Mouse (Mus musculus): ENCODE data around the gene Faim. TPM values are rescaled to one million over a fixed set of nuclear protein-coding genes. Genes with fewer than 3 reads are reported as not detected.

Faim gene
- total RNA-seq, 2 experiments from 2014 or later, result 29.8 to 36.6 TPM

GRCm38 (mm10) chr9:99021751-99022150 is 35.6 kb downstream of the Faim start:
- intact Hi-C loops (cut with DNase I), result no loop called here
- no peak for DNase-seq (ENCODE audit: low spot score in 2 of 2)

DNA sequence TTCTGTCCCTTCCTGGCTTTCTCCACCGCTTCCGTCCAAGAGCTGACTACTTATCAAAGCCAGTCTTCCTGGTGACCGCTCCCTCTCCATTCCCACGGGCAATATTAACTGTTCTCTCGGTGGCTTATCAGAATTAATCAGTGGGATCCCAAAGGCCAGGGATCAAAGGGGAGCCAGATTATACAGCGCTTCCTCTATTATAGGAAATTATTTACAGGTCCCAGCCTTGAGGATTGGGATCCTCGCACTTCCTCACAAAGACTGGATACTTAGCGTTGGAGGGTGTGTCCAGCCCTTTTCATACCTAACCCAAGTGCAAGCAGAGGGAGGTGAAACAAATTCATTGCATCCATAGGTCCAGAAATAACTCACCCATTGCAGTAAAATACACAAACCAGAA is 45.9 kb downstream of the Faim start:
- no peak for DNase-seq (ENCODE audit: low spot score in 2 of 2)
- intact Hi-C loops (cut with DNase I), result no loop called here

DNA sequence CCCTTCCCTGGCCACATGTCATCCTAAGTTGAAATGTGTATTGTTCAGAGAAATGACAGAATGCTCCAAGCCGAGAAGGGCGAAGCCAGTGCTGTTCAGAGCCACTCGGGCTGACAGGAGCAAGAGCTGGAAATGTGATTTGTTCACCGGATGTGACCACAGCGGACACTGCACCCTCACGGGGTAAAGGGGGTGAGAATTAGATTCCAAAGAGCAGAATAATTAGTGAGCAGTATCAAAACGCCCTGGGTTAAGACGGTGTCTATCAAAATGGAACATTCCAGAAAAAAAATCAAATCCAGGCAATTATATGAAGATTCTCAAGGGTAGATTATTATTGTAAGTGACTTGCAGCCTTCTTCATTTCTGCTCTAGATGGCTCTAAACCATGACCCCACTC is 47.9 kb downstream of the Faim start:
- DNase-seq (ENCODE audit: low spot score in 2 of 2), result no peak
- intact Hi-C loops (cut with DNase I), result no loop called here

DNA sequence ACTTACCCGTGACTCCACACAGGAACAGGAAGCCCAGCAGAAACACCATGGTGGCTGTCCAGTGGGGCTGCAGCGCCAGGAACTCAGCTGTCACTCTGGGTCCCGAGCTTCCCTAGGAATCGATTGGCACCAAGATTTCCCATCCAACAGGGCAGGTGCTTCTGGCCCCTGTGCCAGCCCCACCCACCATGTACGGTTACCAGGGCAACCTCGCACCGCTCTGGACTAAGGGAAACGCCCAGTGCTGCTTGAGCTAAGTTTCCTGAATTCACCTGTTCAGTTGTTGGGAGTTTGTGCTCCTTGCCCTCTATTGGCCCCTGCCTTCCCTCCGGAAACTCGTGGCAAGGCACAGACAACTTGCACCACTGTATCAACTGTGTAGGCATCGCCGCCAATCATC is 49.4 kb downstream of the Faim start, which contains the start of gene Gm1123:
TSS of gene Gm1123 (minus strand) at position 141 of the 400 bp plus-strand sequence.
- intact Hi-C loops (cut with DNase I), result no loop called here

GRCm38 (mm10) chr9:99041994-99042393 is 55.8 kb downstream of the Faim start:
- intact Hi-C loops (cut with DNase I), result no loop called here
- DNase-seq (ENCODE audit: low spot score in 2 of 2), result no peak

More for the DNA sequence above, 49.4 kb downstream of the Faim start, which contains the start of gene Gm1123:
- no peak for DNase-seq (ENCODE audit: low spot score in 2 of 2)

DNA sequence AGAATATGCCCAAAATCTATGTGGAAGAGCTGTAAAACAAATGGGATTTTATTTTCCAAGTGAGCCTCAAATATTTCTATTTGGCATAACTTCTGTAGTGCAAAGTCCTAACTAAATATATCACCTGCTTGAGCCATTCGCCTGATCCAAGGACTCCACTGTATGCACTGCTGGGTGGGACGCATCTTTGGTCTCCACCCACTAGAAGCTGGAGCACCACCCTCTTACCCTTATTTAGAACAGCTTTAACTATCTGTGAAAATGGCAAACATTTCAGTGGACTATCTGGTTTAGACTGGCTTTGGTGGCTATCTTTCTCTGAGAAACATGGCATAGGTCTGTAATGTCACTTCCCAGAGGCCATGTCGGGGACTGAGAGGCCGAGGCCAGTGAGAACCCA is 56.5 kb downstream of the Faim start:
- intact Hi-C loops (cut with DNase I), result no loop called here

DNA sequence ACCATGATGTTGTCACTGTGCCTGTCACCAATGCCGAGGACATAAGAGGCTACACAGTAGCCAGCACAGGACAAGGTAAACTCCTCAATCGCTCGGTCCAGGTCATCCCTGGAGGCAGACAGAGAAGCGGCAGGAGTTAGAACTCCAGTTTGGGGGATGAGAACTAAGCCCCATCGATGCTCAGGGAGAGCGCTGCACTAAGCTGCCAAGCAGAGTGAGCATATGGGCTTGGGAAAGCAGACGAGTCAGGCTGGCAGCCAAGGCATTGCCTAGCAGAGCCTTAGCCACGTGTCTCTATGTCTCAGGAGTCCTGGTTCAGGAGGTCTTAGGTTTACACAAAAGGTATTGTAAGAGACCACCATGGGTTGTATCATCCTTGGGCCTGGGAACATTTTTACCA is 58.6 kb downstream of the Faim start:
- no peak for DNase-seq (ENCODE audit: low spot score in 2 of 2)
- intact Hi-C loops (cut with DNase I), result no loop called here

More for the DNA sequence above, 56.5 kb downstream of the Faim start:
- DNase-seq (ENCODE audit: low spot score in 2 of 2), result no peak

DNA sequence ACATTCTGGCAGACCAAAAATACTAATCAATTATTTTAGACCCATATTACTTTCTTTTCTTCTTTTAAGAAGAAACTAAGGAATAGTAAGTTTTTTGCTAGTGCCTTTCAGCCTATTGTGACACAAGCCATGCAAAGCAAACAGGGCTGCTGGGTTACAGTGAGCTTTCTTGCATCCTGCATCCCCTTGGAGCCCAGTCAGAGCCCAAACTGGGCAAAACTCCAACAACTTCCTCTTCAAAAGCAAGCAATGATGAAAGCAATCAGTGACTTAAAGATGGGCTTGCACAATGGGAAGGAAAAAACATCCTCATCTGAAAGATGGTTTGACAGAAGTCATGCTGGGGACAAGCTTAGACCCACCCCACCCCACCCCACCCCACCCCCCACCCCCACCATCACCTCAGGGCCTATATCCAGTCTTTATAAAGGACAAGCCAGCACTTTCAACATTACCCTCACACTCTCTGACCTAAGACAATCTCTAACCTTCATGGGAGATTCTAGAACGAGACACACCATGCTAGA is 62.6 kb downstream of the Faim start:
- no peak for DNase-seq (ENCODE audit: low spot score in 2 of 2)
- intact Hi-C loops (cut with DNase I), result no loop called here

- DNase-seq (ENCODE audit: low spot score in 2 of 2), result no peak
- intact Hi-C loops (cut with DNase I), result no loop called here
Measured at GRCm38 (mm10) chr9:99049760-99050159, 63.6 kb downstream of the Faim start.

Other genes starting within 250 kb of the Faim start
- not detected for gene Prr23a1, start 143.9 kb upstream of the Faim start, total RNA-seq (2021)
- not detected for gene Prr23a2, start 129.9 kb upstream of the Faim start, total RNA-seq (2021)
- not detected for gene Prr23a3, start 121.6 kb upstream of the Faim start, total RNA-seq (2021)
- gene 7420426K07Rik, start 83.3 kb upstream of the Faim start, total RNA-seq (2021), result not detected
- gene Foxl2, start 31.1 kb upstream of the Faim start, total RNA-seq (2021), result 1 to 10 TPM in 1 of 2 experiments, under 1 TPM in 1; 0.86 to 1.7 TPM
- not detected for gene Gm1123, start 49.3 kb downstream of the Faim start, total RNA-seq (2021)
- gene Pik3cb, start 154.2 kb downstream of the Faim start, total RNA-seq (2021), result 10 to 100 TPM; 19.7 to 21.7 TPM

Measured in left cerebral cortex, postnatal 14 days (tissue).